Mouse (Mus musculus) E14TG2a.4 (cell line): ENCODE data around the gene Fnd3c2.
"Not testable (repeated sequence)": the region's sequence is repeated elsewhere in the genome, so short reads cannot be mapped to it uniquely, and the experiment has no call there.

Experiments
- H3K27me3 ChIP-seq: 2 replicates; pipeline ENCODE4 v1.6.1; 2014; ENCODE audit warnings: low read length, control low read depth; ENCODE audit not compliant: insufficient read depth
- H3K36me3 ChIP-seq: 2 replicates; pipeline ENCODE4 v1.6.1; 2014; ENCODE audit warnings: low read length, control low read depth; ENCODE audit not compliant: insufficient read depth
- H3K4me1 ChIP-seq: replicated peaks from 2 replicates; pipeline ENCODE4 v1.6.1; 2014; ENCODE audit warnings: low read depth, low read length, control low read depth
- H3K4me3 ChIP-seq: replicated peaks from 2 replicates; pipeline ENCODE4 v1.5.1; 2014; ENCODE audit warnings: mild to moderate bottlenecking, low read length
- H3K9me3 ChIP-seq: 2 replicates; pipeline ENCODE4 v1.6.1; 2014; ENCODE audit warnings: low read length, control low read depth
- CTCF ChIP-seq: conservative IDR thresholded peaks from 2 replicates; pipeline ENCODE4 v1.5.1; 2014; ENCODE audit warnings: low read length
- NANOG ChIP-seq: IDR thresholded peaks from 2 replicates; pipeline ENCODE4 v1.6.1; 2014; ENCODE audit warnings: borderline replicate concordance, low read length, mixed read lengths
- POU5F1 ChIP-seq: IDR thresholded peaks from 2 replicates; pipeline ENCODE4 v1.6.1; 2014; ENCODE audit warnings: low read length, borderline replicate concordance

Gene Fnd3c2

DNA sequence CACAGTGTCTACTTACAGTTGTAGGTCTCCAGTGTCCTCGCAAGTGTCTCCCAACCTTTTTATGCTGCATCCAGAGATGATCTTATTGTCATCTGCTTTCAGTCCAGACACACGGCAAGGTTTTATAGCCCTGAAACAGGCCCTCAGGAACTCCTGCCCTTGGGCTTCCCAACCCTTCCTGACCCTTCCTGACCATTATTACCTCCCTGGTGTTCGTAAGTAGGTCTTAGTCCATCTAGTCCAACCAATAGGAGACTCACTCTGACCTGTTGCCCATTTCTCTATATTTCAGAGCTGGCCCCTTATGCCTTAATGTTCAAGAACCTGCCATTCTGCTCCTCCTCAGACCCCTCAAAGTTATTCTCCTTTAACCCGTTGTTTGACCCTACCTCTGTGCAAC lies at the start of gene Fnd3c2:
Gene Fnd3c2, minus strand, starts transcription at position 101 of the 400 bp plus-strand sequence.
- no peaks in the 10 kb centered on the region for H3K4me1 ChIP-seq
- no peaks in the 10 kb centered on the region; the same call in 1 of the 2 replicates for H3K9me3 ChIP-seq
- H3K27me3 ChIP-seq, result no peaks in the 10 kb centered on the region
- H3K4me3 ChIP-seq, result no peak within 1 kb of the TSS
- H3K36me3 ChIP-seq, result no peaks in the 10 kb centered on the region
- TF ChIP-seq POU5F1, result no peak
- no peak for TF ChIP-seq NANOG
- no peak for TF ChIP-seq CTCF

DNA sequence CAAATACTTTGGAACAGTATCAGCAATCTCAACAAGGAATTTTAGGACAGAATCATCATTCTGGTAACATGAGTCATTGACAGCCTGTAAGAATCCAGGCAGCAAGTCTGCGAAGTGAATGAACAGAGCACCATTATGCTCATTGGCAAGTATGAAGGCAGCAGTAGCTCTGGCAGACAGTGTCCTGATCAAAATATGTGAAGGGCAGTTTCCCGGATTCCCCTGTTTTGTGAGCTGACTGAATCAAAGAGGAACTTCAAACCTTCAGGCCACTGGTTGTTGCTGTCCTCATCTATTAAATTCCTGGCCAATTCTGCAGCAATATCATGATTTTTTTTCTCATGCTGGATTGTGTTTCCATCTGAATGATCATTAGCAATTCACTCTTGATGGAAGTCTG lies 29.3 kb upstream of the Fnd3c2 start:
- no peaks in the 10 kb centered on the region for H3K4me1 ChIP-seq
- no peak for TF ChIP-seq NANOG
- no peak for TF ChIP-seq POU5F1
- TF ChIP-seq CTCF, result no peak
- H3K36me3 ChIP-seq, result no peaks in the 10 kb centered on the region
- no peak overlapping the region for H3K4me3 ChIP-seq
- H3K27me3 ChIP-seq, result no peaks in the 10 kb centered on the region
- no peaks in the 10 kb centered on the region for H3K9me3 ChIP-seq

DNA sequence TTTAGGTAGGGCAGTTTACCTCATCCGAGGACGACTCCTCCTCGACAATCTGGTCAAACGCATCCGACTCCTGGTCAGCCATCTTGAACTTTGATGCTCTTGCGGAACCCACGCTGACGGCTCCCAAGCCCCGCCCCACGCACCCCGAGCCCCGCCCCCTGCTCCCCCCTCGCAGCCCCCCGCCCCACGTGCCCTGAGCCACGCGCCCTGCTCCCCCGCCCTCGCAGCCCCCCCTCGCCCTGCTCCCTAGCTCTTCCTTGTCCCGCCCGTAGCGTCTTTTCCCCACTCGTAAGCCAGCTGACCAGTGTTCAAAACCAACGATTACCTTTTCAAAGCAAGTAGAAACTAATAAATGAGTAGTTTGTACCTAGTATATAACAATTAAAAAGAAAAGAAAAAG lies 34.1 kb downstream of the Fnd3c2 start, which contains the start of gene Taf9b:
Gene Taf9b, minus strand, starts transcription at position 101 of the 400 bp plus-strand sequence.
- H3K9me3 ChIP-seq, result no peaks in the 10 kb centered on the region
- H3K36me3 ChIP-seq, result no peaks in the 10 kb centered on the region
- H3K4me3 ChIP-seq, result peak within 1 kb of the TSS; percentile 80; the same call in 1 of the 2 replicates
- H3K27me3 ChIP-seq, result peaks cover 9% of the 10 kb centered on the region; the same call in 1 of the 2 replicates
- H3K4me1 ChIP-seq, result peaks cover 5% of the 10 kb centered on the region; the same call in 1 of the 2 replicates
- TF ChIP-seq CTCF (no peak), NANOG (no peak), POU5F1 (no peak)

DNA sequence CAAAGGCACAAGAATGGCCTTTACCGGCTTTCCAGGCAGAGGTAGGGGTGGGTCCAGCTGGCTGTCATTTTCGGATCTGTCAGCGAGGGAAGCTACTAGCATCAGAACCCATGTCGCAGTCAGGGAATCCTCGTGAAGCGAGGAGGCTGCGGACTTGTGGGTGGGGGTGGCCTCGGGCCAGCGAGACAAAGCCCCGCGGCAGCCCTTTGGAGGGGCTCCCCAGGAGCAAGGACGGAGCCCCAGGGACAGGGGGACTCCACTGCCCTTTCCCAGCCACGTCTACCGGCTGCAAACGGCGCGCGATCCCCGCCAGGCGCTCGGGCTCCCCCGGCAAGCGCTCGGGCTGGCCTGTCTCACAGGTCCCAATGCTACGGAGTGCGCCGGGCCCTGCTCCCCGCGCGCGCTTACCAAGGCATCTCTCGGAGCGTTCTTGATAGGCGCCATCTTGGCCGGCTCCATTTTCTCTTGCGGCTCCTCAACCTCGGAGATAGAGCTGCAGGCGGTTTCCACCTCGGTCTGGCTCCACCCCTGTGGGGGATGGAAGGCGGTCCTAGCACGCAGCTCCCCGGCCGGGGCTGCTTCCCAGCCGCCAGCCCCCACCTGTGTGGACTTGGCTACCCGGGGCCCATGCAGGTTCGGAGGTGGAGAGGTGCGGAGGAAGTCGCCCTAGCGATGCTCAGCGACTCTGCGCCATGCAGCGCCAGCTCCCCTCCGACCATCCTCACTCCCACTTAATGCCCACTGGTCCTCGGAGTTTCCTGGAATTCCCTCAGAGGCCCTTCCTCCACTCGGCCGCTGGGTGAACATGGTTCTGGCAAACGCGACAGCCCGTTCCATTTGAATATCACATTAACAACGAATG lies 35.8 kb downstream of the Fnd3c2 start:
- H3K4me3 ChIP-seq, result peak overlapping the region; percentile 80
- no peaks in the 10 kb centered on the region for H3K36me3 ChIP-seq
- H3K9me3 ChIP-seq, result no peaks in the 10 kb centered on the region
- TF ChIP-seq POU5F1 (no peak), CTCF (no peak), NANOG (no peak)
- H3K4me1 ChIP-seq, result peaks cover 5% of the 10 kb centered on the region; the same call in 1 of the 2 replicates
- peaks cover 9% of the 10 kb centered on the region; the same call in 1 of the 2 replicates for H3K27me3 ChIP-seq

DNA sequence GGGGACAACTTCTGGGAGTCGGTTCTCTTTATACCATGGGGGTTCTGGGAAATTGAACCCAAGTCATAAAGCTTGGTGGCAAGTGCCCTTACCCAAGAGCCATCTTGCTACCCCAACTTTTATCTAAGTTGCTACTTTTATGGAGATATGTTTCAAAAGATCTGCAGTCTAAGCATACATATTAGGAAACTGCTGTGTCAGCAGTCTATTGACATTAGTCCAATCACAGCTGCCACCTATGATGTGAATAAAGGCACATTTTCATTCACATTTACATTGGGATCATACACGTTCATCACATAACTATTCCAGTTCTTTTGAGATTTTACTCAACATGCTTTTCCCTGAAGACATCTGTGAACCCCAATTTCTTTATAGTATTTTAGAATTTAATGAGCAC lies 46.1 kb downstream of the Fnd3c2 start:
- peaks cover 21% of the 10 kb centered on the region for H3K36me3 ChIP-seq
- H3K4me1 ChIP-seq, result no peaks in the 10 kb centered on the region
- H3K27me3 ChIP-seq, result no peaks in the 10 kb centered on the region
- no peak overlapping the region for H3K4me3 ChIP-seq
- TF ChIP-seq CTCF (no peak), POU5F1 (no peak), NANOG (no peak)
- no peaks in the 10 kb centered on the region for H3K9me3 ChIP-seq

DNA sequence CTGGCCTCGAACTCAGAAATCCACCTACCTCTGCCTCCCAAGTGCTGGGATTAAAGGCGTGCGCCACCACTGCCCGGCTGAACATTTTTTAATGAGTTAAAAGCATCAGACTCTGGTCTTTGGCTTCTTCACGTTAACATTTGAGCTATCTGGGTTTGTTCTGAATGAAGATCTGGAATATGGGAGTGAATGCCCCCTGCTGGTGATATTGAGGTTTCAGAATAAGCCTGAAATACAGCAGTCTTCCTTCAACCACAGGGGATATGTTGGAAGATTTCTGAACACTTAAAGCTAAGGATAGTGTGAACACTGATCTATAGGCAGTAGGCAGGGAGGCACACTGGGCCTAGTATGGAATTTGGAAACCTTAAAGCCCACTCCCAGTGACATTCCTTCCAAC lies 56.3 kb downstream of the Fnd3c2 start:
- no peaks in the 10 kb centered on the region for H3K9me3 ChIP-seq
- no peaks in the 10 kb centered on the region for H3K27me3 ChIP-seq
- TF ChIP-seq CTCF, result no peak
- H3K36me3 ChIP-seq, result peaks cover 93% of the 10 kb centered on the region
- peaks cover 13% of the 10 kb centered on the region for H3K4me1 ChIP-seq
- no peak overlapping the region for H3K4me3 ChIP-seq

DNA sequence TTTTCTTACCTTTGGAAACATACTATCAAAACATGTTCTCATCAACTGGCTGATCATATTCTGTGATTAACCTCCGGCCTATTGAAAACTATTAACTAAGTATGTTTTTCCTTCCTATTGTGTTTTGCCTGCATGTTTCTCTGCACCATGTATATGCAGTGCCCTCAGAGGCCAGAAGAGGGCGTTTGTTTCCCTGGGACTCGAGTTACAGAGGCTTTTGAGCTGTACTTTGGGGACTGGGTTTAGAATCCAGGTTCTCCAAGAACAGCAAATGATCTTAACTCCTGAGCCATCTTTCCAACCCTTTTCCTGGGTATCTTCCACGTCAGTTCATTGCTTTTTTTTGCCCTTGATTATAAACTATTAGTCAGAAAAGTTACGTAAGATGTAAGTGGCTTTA lies 57.9 kb downstream of the Fnd3c2 start:
- H3K4me3 ChIP-seq, result no peak overlapping the region
- no peaks in the 10 kb centered on the region for H3K27me3 ChIP-seq
- peaks cover 20% of the 10 kb centered on the region for H3K4me1 ChIP-seq
- TF ChIP-seq CTCF (peak; percentile 54), POU5F1 (no peak)
- H3K36me3 ChIP-seq, result peaks cover 98% of the 10 kb centered on the region
- no peaks in the 10 kb centered on the region for H3K9me3 ChIP-seq

DNA sequence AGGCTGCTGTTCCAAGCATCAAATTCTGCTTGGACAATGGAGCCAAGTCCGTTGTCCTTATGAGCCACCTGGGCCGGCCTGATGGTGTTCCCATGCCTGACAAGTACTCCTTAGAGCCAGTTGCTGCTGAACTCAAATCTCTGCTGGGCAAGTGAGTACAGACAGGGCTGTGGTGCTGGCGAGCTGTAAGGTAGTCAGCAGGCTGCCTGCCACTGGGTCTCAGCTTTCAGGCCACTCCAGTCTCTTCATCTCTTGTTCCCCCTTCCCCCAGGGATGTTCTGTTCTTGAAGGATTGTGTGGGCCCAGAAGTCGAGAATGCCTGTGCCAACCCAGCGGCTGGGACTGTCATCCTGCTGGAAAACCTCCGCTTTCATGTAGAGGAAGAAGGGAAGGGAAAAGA lies 60.8 kb downstream of the Fnd3c2 start:
- peaks cover 34% of the 10 kb centered on the region for H3K4me1 ChIP-seq
- H3K4me3 ChIP-seq, H3K9me3 ChIP-seq, H3K27me3 ChIP-seq: not testable (repeated sequence)
- peaks cover 95% of the 10 kb centered on the region for H3K36me3 ChIP-seq

DNA sequence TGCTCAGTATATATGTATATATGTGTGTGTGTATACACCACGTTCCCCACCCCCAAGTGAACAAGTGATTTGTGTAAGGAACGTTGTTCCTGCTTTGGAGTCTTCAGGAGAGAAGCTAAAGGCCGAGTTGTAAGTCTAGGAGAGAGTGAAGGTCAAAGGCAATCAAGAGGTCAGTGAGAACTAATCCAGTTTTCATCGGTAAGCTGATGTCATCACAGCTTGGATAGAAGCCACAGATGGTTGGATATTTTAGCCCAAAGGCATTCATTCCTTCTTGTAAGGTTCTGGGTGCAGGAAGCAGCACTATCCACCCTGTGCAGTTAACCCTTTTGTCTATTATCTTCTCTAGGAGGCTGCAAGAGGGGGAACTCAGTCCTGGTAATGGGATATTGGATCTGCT lies 65.1 kb downstream of the Fnd3c2 start:
- Histone ChIP-seq H3K36me3 (peaks cover 71% of the 10 kb centered on the region), H3K9me3 (no peaks in the 10 kb centered on the region), H3K4me3 (peak overlapping the region; percentile 93), H3K4me1 (peaks cover 32% of the 10 kb centered on the region), H3K27me3 (no peaks in the 10 kb centered on the region)
- TF ChIP-seq CTCF (no peak), NANOG (no peak), POU5F1 (no peak)
